In the genomic region with DNA sequence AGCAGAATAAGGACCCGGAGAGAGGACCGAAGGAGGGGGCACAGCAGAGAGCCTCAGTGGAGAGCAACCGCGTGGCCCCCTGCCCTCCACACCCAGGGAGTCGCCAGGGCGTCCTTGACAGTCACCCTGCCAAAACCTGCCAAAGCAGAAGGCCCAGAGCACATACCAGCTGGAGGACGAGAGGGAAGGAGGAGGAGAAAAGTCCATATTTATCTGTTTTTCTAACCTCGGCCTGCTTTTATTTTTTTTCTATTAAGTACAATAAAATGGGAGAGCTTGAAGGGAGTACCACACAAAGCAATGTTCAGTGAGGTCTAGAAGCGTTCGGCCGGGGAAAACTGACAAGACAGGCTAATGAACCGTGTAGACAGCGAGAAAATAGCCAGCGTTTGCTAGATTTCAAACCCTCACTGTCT, we compare ENCODE assay signal across 10 mouse cellular contexts. TPM values are rescaled to one million over a fixed set of nuclear protein-coding genes. Genes with fewer than 3 reads are reported as not detected.
A peak's percentile ranks its signal among the peaks of the same experiment; 100 is the strongest.
DNase-seq lines count a peak whose midpoint lies in the region; ATAC-seq and TF ChIP-seq lines count a peak whose summit lies in the region.
"Had no signal": no experiment of that assay in that cellular context is flagged by ENCODE, and none has a peak within 500 bp of the region (broad histone marks: within the 10 kb centered on the region; RNA-seq: fewer than 3 reads in every experiment).

No protein-coding gene starts in this region.

- intact Hi-C loops in heart, adult 2 months (cut with DNase I): no loop called here

- no peak for DNase-seq in kidney, adult 11 months
- DNase-seq in cerebellum, adult 8-10 months: peak; percentile 59
- peak; percentile 59 to 64 for DNase-seq in heart, adult 2 months
- peak; percentile 37 for DNase-seq in kidney, postnatal 14 days
- DNase-seq in right cerebral cortex, postnatal 36 days (ENCODE audit: low spot score in 2 of 2): no peak
- DNase-seq in gastrocnemius, postnatal 4 days (ENCODE audit: low spot score in 2 of 2): no peak

- WGBS in kidney, embryonic 16.5 days: 11% methylated on average over 14 of the region's 14 CpGs
- 58% methylated on average over 14 of the region's 14 CpGs for WGBS in heart, adult 2 months
- 16% methylated on average over 14 of the region's 14 CpGs for WGBS in stomach, embryonic 15.5 days

- no peak for TF ChIP-seq POLR2A in heart, adult 2 months (IDR thresholded peaks at IDR 0.05; ENCODE audit: insufficient read depth, low read depth, low read length)

- H3K4me3 ChIP-seq in kidney, embryonic 16.5 days (ENCODE audit: low read length): peak overlapping the region; percentile 44
- H3K4me3 ChIP-seq in heart, adult 2 months: peak overlapping the region; percentile 28
- peak overlapping the region; percentile 73 for H3K4me3 ChIP-seq in stomach, embryonic 15.5 days (replicated peaks)
- H3K4me3 ChIP-seq: myocyte had no signal

- H3K36me3 ChIP-seq in kidney, embryonic 16.5 days (ENCODE audit: insufficient read depth, low read length): peaks cover 3% of the 10 kb centered on the region; the same call in 1 of the 2 replicates
- H3K36me3 ChIP-seq in heart, adult 2 months (ENCODE audit: control insufficient read depth, insufficient read depth, low read length): peaks cover 21% of the 10 kb centered on the region
- no peaks in the 10 kb centered on the region; the same call in 1 of the 2 replicates for H3K36me3 ChIP-seq in stomach, embryonic 15.5 days

- H3K9me3 ChIP-seq in kidney, embryonic 16.5 days (ENCODE audit: low read length): no peaks in the 10 kb centered on the region
- no peaks in the 10 kb centered on the region for H3K9me3 ChIP-seq in stomach, embryonic 15.5 days

- peaks cover 25% of the 10 kb centered on the region for H3K27me3 ChIP-seq in kidney, embryonic 16.5 days (ENCODE audit: insufficient read depth, low read length)
- no peaks in the 10 kb centered on the region for H3K27me3 ChIP-seq in heart, adult 2 months (ENCODE audit: control insufficient read depth, insufficient read depth, low read length)
- H3K27me3 ChIP-seq in stomach, embryonic 15.5 days (replicated peaks): no peaks in the 10 kb centered on the region
- H3K27me3 ChIP-seq: CH12.LX had no signal

- H3K79me2 ChIP-seq in heart, adult 2 months (replicated peaks; ENCODE audit: control insufficient read depth, insufficient read depth, low read length): no peaks in the 10 kb centered on the region; the same call in 1 of the 2 replicates

- TF ChIP-seq EP300 in heart, adult 2 months (IDR thresholded peaks at IDR 0.05; ENCODE audit: insufficient read depth, low read depth, low read length): no peak

- TF ChIP-seq CTCF in heart, adult 2 months (IDR thresholded peaks at IDR 0.05): no peak

- H3K27ac ChIP-seq in kidney, embryonic 16.5 days (ENCODE audit: low read length): peak overlapping the region; percentile 80
- H3K27ac ChIP-seq in heart, adult 2 months: peak overlapping the region; percentile 84
- H3K27ac ChIP-seq in stomach, embryonic 15.5 days: peak overlapping the region; percentile 81

- peaks cover 43% of the 10 kb centered on the region for H3K4me1 ChIP-seq in kidney, embryonic 16.5 days (ENCODE audit: insufficient read depth, low read length)
- peaks cover 2% of the 10 kb centered on the region; the same call in 1 of the 2 replicates for H3K4me1 ChIP-seq in heart, adult 2 months (ENCODE audit: control insufficient read depth, insufficient read depth, low read length)
- H3K4me1 ChIP-seq in stomach, embryonic 15.5 days: peaks cover 9% of the 10 kb centered on the region

- peak overlapping the region; percentile 69 for H3K9ac ChIP-seq in kidney, embryonic 16.5 days (replicated peaks; ENCODE audit: low read length)
- peak overlapping the region; percentile 72 for H3K9ac ChIP-seq in heart, adult 2 months (ENCODE audit: low read depth, low read length)
- peak overlapping the region; percentile 36 for H3K9ac ChIP-seq in stomach, embryonic 15.5 days

- peak overlapping the region; percentile 85 for H3K4me2 ChIP-seq in kidney, embryonic 16.5 days (replicated peaks; ENCODE audit: low read depth, low read length)
- H3K4me2 ChIP-seq in stomach, embryonic 15.5 days: peak overlapping the region; percentile 69

- ATAC-seq in kidney, embryonic 16.5 days (ENCODE audit: low FRiP score, low TSS enrichment): peak; percentile 69
- ATAC-seq in stomach, embryonic 15.5 days (ENCODE audit: insufficient read depth, low FRiP score, low read depth): no peak

RNA-seq across cellular contexts. Expression of a gene that starts 8.4 kb away (rescaled TPM):
- 124 and 127 TPM in 2 replicates for polyA plus RNA-seq in kidney, embryonic 16.5 days (2015; fragmentation: Nextera tagmentation; extraction: Ambion mirVana)
- 10 to 100 TPM; 29.0 to 31.4 TPM for total RNA-seq in heart, adult 2 months (2021)
- 18.2 and 22.6 TPM in 2 replicates for polyA plus RNA-seq in heart, adult 2 months (2012; rRNA removed)
- polyA plus RNA-seq in stomach, embryonic 15.5 days (2015; fragmentation: Nextera tagmentation; extraction: Ambion mirVana): 139 and 150 TPM in 2 replicates
- 10 to 100 TPM; 11.8 to 13.3 TPM for total RNA-seq in gastrocnemius, postnatal 4 days (2021)

Comparison
In these comparisons a context has a peak if more than half of its experiments do, and no peak if none do; other contexts are left out.
1. DNase-seq: peak in cerebellum, adult 8-10 months (single experiment), heart, adult 2 months (2 of 2) and kidney, postnatal 14 days (single experiment); none in kidney, adult 11 months (single experiment), right cerebral cortex, postnatal 36 days (0 of 2) and gastrocnemius, postnatal 4 days (0 of 2).
2. Peak in every context shown above with its lines, with median percentiles within 50 percentile points of each other: H3K27ac ChIP-seq, H3K4me3 ChIP-seq and H3K9ac ChIP-seq.